Mouse (Mus musculus) bone marrow, adult 2 months (tissue): ENCODE results near the gene Serpina5.

ENCODE experiments used
- CTCF ChIP-seq: fragments of 200-500 bp; IDR thresholded peaks from 2 replicates; pipeline ENCODE4 v1.5.1; 2011; ENCODE audit warnings: low read length, control low read depth; ENCODE audit not compliant: control insufficient read depth, insufficient read depth
- POLR2A ChIP-seq: fragments of 200-500 bp; IDR thresholded peaks from 2 replicates; pipeline ENCODE4 v1.6.1; 2011; ENCODE audit warnings: low read depth, mild to moderate bottlenecking, control low read depth, low read length, borderline replicate concordance; ENCODE audit not compliant: control insufficient read depth

- TF ChIP-seq CTCF (no peak), POLR2A (no peak)
Observed at GRCm38 (mm10) chr12:104142427-104142826, 41.5 kb downstream of the Serpina5 start.
